Mouse (Mus musculus): ENCODE measurements at regions not wholly inside any gene's neighbourhood (a gene's known extent, or its start where the extent isn't known, plus 50 kb on each side); places are given as distances from the start of the nearest gene placed in this dataset.

GRCm38 (mm10) chr7:36829710-36830109 lies 131.8 kb downstream of the Tshz3 start:
- no peak for DNase-seq (ENCODE audit: low spot score in 2 of 2)

- DNase-seq (ENCODE audit: low spot score in 2 of 2), result no peak
Measured at GRCm38 (mm10) chr7:36830155-36830554, 132.2 kb downstream of the Tshz3 start.

- DNase-seq (ENCODE audit: low spot score in 2 of 2), result no peak
Measured at GRCm38 (mm10) chr7:36848279-36848678, 150.4 kb downstream of the Tshz3 start.

- DNase-seq (ENCODE audit: low spot score in 2 of 2), result no peak
Measured at GRCm38 (mm10) chr7:36851275-36851889, 153.5 kb downstream of the Tshz3 start.

GRCm38 (mm10) chr7:36854308-36854707 lies 156.4 kb downstream of the Tshz3 start:
- no peak for DNase-seq (ENCODE audit: low spot score in 2 of 2)

GRCm38 (mm10) chr7:36859428-36859827 lies 161.5 kb downstream of the Tshz3 start:
- DNase-seq (ENCODE audit: low spot score in 2 of 2), result no peak

GRCm38 (mm10) chr7:36862481-36862880 lies 164.6 kb downstream of the Tshz3 start:
- peak in 1 of 2 experiments; percentile 20 for DNase-seq (ENCODE audit: low spot score in 2 of 2)

GRCm38 (mm10) chr7:36863745-36864144 lies 165.8 kb downstream of the Tshz3 start:
- no peak for DNase-seq (ENCODE audit: low spot score in 2 of 2)

GRCm38 (mm10) chr7:36864675-36865074 lies 166.8 kb downstream of the Tshz3 start:
- no peak for DNase-seq (ENCODE audit: low spot score in 2 of 2)

- peak; percentile 39 to 55 for DNase-seq (ENCODE audit: low spot score in 2 of 2)
Measured at GRCm38 (mm10) chr7:36866602-36867001, 168.7 kb downstream of the Tshz3 start.

- no peak for DNase-seq (ENCODE audit: low spot score in 2 of 2)
Measured at GRCm38 (mm10) chr7:36874004-36874403, 176.1 kb downstream of the Tshz3 start.

- DNase-seq (ENCODE audit: low spot score in 2 of 2), result no peak
Measured at GRCm38 (mm10) chr7:36877686-36878085, 179.8 kb downstream of the Tshz3 start.

- no peak for DNase-seq (ENCODE audit: low spot score in 2 of 2)
Measured at GRCm38 (mm10) chr7:36892776-36893500, 195.0 kb downstream of the Tshz3 start.

- no peak for DNase-seq (ENCODE audit: low spot score in 2 of 2)
Measured at GRCm38 (mm10) chr7:36896339-36896738, 198.4 kb downstream of the Tshz3 start.

GRCm38 (mm10) chr7:36901537-36901936 lies 203.6 kb downstream of the Tshz3 start:
- no peak for DNase-seq (ENCODE audit: low spot score in 2 of 2)

- no peak for DNase-seq (ENCODE audit: low spot score in 2 of 2)
Measured at GRCm38 (mm10) chr7:36913304-36913703, 215.4 kb downstream of the Tshz3 start.

GRCm38 (mm10) chr7:36914261-36914660 lies 216.3 kb downstream of the Tshz3 start:
- DNase-seq (ENCODE audit: low spot score in 2 of 2), result no peak

GRCm38 (mm10) chr7:36915171-36915570 lies 217.3 kb downstream of the Tshz3 start:
- peak in 1 of 2 experiments; percentile 12 for DNase-seq (ENCODE audit: low spot score in 2 of 2)

GRCm38 (mm10) chr7:36917011-36917410 lies 219.1 kb downstream of the Tshz3 start:
- DNase-seq (ENCODE audit: low spot score in 2 of 2), result no peak

- DNase-seq (ENCODE audit: low spot score in 2 of 2), result no peak
Measured at GRCm38 (mm10) chr7:36919413-36919812, 221.5 kb downstream of the Tshz3 start.

GRCm38 (mm10) chr7:36921003-36921402 lies 223.1 kb downstream of the Tshz3 start:
- DNase-seq (ENCODE audit: low spot score in 2 of 2), result no peak

GRCm38 (mm10) chr7:36933490-36933889 lies 235.6 kb downstream of the Tshz3 start:
- DNase-seq (ENCODE audit: low spot score in 2 of 2), result no peak

GRCm38 (mm10) chr7:36934792-36935555 lies 237.1 kb downstream of the Tshz3 start:
- peak in 1 of 2 experiments; percentile 36 for DNase-seq (ENCODE audit: low spot score in 2 of 2)

All from frontal cortex, postnatal 10 days (tissue).